Mouse (Mus musculus) bone marrow macrophage, adult 2 months (primary cell): Measurements from ENCODE around the gene Plekhh1.

ENCODE experiments used
- CTCF ChIP-seq: IDR thresholded peaks from 2 replicates; pipeline ENCODE4 v1.5.1; 2012; ENCODE audit warnings: low read depth, mild to moderate bottlenecking, low read length, moderate library complexity
- POLR2A ChIP-seq: IDR thresholded peaks from 2 replicates; pipeline ENCODE4 v1.6.1; 2012; ENCODE audit warnings: mild to moderate bottlenecking, low read depth, low read length, borderline replicate concordance

- TF ChIP-seq CTCF (no peak), POLR2A (no peak)
Measured at GRCm38 (mm10) chr12:79040201-79040827, 11.4 kb downstream of the Plekhh1 start.
